Mouse (Mus musculus) spleen, adult 2 months (tissue): ENCODE data around the gene Il6ra. TPM values are rescaled to one million over a fixed set of nuclear protein-coding genes. Genes with fewer than 3 reads are reported as not detected.

Experiments
- DNase-seq, 2 experiments: peaks; one replicate each; pipeline versions ENCODE4 v3.0.0 to v3.0.0-alpha.2; 2012 to 2021; ENCODE audit warnings: low spot score in 2 of 2, low read depth in 1 of 2
- H3K27ac ChIP-seq: fragments of 200-500 bp; 2 replicates; pipeline ENCODE4 v1.5.1; 2012; ENCODE audit warnings: low read length, inconsistent platforms; ENCODE audit not compliant: insufficient read depth
- H3K27me3 ChIP-seq: fragments of 200-500 bp; 2 replicates; pipeline ENCODE4 v1.6.1; 2012; ENCODE audit warnings: mild to moderate bottlenecking, moderate library complexity, low read length, inconsistent platforms; ENCODE audit not compliant: control insufficient read depth, insufficient read depth
- H3K36me3 ChIP-seq: fragments of 200-500 bp; 2 replicates; pipeline ENCODE4 v1.6.1; 2012; ENCODE audit warnings: mild to moderate bottlenecking, low read length, inconsistent platforms; ENCODE audit not compliant: control insufficient read depth, insufficient read depth
- H3K4me1 ChIP-seq: fragments of 200-500 bp; 2 replicates; pipeline ENCODE4 v1.6.1; 2011; ENCODE audit warnings: inconsistent platforms; ENCODE audit not compliant: control insufficient read depth, insufficient read depth, insufficient read length
- H3K4me3 ChIP-seq: fragments of 200-500 bp; 2 replicates; pipeline ENCODE4 v1.5.1; 2011; ENCODE audit warnings: mild to moderate bottlenecking, inconsistent platforms; ENCODE audit not compliant: insufficient read depth, insufficient read length; ENCODE audit errors: extremely low read depth
- CTCF ChIP-seq: fragments of 200-500 bp; IDR thresholded peaks from 2 replicates; pipeline ENCODE4 v1.5.1; 2011; ENCODE audit warnings: mild to moderate bottlenecking, inconsistent platforms; ENCODE audit not compliant: insufficient read depth, insufficient read length, insufficient replicate concordance; ENCODE audit errors: extremely low read depth
- POLR2A ChIP-seq: fragments of 200-500 bp; IDR thresholded peaks from 2 replicates; pipeline ENCODE4 v1.6.1; 2011; ENCODE audit warnings: low read depth, low read length, inconsistent platforms
- WGBS: fragments of 180-500 bp; shearing (Covaris S2); methylation state at CpG from one replicate; pipeline ENCODE4 v1.1.7; 2018; 5-methylcytosine and 5-hydroxymethylcytosine counted together
- polyA plus RNA-seq: library from polyadenylated mRNA; depleted of rRNA; stranded (reverse); fragments of >200 nt; gene quantifications from 2 replicates; pipeline ENCODE4 v1.2.3, GENCODE M21; 2012

The Il6ra gene
- polyA plus RNA-seq, 1 experiment, result 21.4 TPM

DNA sequence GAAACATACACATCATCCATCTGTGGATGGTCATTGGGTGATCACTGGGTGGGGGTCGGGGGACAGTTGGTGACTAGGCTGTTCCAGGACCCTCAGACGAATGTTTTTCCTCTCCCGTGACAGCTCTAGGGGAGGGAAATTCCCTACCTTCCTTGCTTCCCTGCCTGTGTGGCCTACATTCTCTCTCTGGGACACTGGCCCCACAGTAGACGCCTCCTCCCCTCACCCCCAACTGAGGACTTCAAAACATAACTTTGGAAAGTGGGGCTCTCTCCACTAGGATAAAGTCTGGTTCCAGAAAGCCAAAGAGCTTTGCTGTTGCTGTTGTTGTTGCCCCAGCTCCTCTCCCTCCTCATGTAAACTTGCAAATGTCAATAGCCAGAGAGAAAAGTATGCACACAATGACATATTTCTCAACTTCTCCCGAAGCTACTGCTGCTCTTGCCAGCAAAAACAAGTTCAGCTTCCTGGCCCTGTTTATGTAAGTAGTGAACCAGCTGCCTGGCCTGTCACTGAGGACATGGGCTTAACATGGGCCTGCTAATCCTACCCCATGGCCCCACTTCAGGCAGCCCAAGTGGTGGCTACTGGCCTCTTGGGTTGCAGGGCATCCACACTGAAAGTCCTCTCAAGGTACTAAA, 14.0 kb downstream of the Il6ra start:
- Histone ChIP-seq H3K4me1 (peaks cover 13% of the 10 kb centered on the region; the same call in 1 of the 2 replicates), H3K27ac (peak overlapping the region; percentile 25; the same call in 1 of the 2 replicates), H3K27me3 (no peaks in the 10 kb centered on the region), H3K4me3 (no peak overlapping the region), H3K36me3 (no peaks in the 10 kb centered on the region)
- DNase-seq, result no peak
- 79% methylated on average over 5 of the region's 5 CpGs for WGBS
- no peak for TF ChIP-seq POLR2A
- TF ChIP-seq CTCF, result no peak

DNA sequence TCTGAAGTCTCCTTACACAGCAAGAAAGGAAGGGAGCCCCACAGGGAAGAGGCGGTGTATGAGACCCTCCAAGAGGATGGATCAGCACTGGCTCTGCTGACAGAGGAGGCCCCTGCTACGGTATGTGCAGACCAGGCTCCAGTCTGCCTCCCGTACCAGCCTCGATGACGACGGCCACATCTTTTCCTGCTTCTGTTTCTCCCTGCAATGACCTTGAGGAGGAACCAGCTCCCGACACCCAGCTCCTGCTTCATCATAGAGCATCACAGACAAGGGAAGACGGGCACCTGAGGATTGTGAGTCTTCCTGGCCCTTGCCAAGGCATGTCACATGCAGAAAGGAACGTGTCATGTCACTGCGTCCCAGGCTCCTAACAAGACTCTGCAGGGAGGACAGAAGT, 15.0 kb downstream of the Il6ra start:
- no peak overlapping the region for H3K27ac ChIP-seq
- no peak for DNase-seq
- H3K4me1 ChIP-seq, result peaks cover 13% of the 10 kb centered on the region; the same call in 1 of the 2 replicates
- H3K4me3 ChIP-seq, result no peak overlapping the region
- TF ChIP-seq CTCF, result no peak
- no peak for TF ChIP-seq POLR2A
- no peaks in the 10 kb centered on the region for H3K36me3 ChIP-seq
- 88% methylated on average over 10 of the region's 10 CpGs for WGBS
- no peaks in the 10 kb centered on the region for H3K27me3 ChIP-seq

DNA sequence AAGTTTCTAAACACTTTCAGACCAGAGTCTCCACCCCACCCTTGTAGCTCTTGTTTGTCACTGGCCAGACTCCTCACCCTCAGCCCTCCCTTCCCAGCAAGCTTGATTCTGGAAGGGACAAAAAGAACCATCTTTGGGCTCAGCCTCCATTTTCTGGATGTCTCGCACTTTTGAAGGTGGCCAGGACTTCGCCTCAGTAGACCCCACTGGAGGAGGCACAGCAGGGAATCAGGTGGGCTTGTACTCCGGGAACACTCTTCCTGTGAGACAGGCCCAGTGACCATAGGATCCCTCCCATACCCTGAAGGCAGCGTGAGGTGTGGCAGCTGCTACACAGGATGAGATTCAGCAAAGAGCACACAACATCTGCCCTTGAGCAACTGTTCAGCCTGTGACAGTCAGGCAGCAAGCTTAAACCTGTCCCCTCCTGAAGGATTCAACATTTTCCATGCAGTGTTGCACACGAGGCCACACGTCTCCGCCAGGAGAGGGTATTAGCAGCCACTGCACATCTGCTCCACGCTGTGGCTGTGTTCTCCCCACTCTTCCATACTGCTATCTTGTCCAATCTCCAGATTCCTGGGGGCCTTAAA, 15.7 kb downstream of the Il6ra start:
- Histone ChIP-seq H3K27ac (peak overlapping the region; percentile 22; the same call in 1 of the 2 replicates), H3K27me3 (no peaks in the 10 kb centered on the region), H3K4me1 (peaks cover 13% of the 10 kb centered on the region; the same call in 1 of the 2 replicates), H3K4me3 (no peak overlapping the region), H3K36me3 (no peaks in the 10 kb centered on the region)
- DNase-seq, result no peak
- TF ChIP-seq CTCF, result no peak
- no peak for TF ChIP-seq POLR2A
- 91% methylated on average over 8 of the region's 8 CpGs for WGBS

DNA sequence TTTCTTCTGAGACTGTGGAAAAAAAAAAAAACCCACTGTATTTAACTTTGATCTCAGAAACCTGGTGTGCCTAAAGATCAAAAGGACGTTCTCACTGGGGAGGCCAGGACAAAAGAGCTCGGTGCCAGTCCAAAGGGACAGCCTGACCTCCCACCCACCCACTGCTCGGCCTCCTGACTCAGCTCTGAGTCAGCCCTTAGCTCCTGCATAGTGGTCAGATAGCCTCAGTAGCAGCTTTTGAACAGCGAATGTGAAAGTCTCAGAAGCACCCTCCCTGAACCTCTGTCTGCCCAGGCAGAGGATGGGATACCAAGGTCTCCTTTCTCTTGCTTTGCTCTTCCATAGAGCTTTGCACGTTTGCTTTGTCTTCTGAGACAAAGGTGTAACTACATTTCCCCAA, 16.4 kb downstream of the Il6ra start:
- no peak for TF ChIP-seq POLR2A
- no peak for TF ChIP-seq CTCF
- Histone ChIP-seq H3K4me3 (no peak overlapping the region), H3K36me3 (no peaks in the 10 kb centered on the region), H3K27me3 (no peaks in the 10 kb centered on the region), H3K27ac (peak overlapping the region; percentile 11; the same call in 1 of the 2 replicates), H3K4me1 (peaks cover 6% of the 10 kb centered on the region; the same call in 1 of the 2 replicates)
- no peak for DNase-seq
- WGBS, result 55% methylated on average over 5 of the region's 5 CpGs

DNA sequence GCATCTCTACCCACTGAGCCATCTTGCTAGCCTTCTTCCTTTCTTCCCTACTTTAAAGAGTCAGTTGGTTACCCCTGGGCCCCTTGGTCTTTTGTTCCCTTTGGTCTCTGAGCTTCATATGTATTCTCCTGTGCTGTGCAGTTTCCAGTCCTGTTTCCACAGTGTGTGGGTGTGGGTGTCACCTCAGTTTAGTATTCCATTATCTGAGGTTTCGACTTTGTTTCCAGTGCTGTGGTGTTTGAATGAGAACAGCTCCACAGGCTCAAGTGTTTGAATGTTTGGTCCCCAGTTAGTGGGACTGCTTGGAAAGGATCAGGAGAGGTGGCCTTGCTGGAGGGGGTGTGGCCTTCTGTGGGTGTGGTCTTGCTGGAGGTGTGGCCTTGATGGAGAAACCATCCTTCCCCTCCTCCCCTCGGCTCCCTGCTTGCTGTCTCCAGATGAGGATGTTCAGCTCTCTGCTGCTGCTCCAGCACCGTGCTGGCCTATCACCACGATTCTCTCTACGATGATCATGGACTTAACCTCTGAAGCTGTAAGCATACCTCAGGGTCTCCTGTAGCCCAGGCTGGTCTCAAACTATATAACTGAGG, 20.4 kb downstream of the Il6ra start:
- Histone ChIP-seq H3K27ac (no peak overlapping the region), H3K36me3 (peaks cover 3% of the 10 kb centered on the region; the same call in 1 of the 2 replicates), H3K4me1 (peaks cover 12% of the 10 kb centered on the region), H3K27me3 (no peaks in the 10 kb centered on the region), H3K4me3 (no peak overlapping the region)
- 82% methylated on average over 5 of the region's 5 CpGs for WGBS
- TF ChIP-seq CTCF, result no peak
- no peak for TF ChIP-seq POLR2A
- no peak for DNase-seq

DNA sequence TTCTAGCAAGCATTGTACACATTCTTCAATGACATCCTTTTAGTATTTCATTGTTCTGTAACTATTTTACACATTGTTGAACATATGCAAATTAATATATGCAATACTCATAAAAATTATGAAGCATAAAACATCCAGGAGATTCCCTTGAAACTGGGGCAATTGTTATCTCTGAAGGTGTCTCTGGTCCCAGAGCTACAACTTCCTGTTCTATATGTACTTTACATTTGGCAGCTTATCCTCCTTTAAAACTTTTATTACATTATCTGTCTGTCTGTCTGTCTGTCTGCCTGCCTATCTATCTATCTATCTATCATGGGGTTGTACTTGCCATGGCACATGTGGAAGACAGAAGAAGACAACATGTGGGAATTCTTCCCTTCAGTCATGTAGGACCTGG, 21.3 kb downstream of the Il6ra start:
- TF ChIP-seq POLR2A (no peak), CTCF (no peak)
- peaks cover 14% of the 10 kb centered on the region for H3K4me1 ChIP-seq
- no peak overlapping the region for H3K27ac ChIP-seq
- DNase-seq, result no peak
- H3K4me3 ChIP-seq, result no peak overlapping the region
- peaks cover 3% of the 10 kb centered on the region; the same call in 1 of the 2 replicates for H3K36me3 ChIP-seq
- H3K27me3 ChIP-seq, result no peaks in the 10 kb centered on the region

DNA sequence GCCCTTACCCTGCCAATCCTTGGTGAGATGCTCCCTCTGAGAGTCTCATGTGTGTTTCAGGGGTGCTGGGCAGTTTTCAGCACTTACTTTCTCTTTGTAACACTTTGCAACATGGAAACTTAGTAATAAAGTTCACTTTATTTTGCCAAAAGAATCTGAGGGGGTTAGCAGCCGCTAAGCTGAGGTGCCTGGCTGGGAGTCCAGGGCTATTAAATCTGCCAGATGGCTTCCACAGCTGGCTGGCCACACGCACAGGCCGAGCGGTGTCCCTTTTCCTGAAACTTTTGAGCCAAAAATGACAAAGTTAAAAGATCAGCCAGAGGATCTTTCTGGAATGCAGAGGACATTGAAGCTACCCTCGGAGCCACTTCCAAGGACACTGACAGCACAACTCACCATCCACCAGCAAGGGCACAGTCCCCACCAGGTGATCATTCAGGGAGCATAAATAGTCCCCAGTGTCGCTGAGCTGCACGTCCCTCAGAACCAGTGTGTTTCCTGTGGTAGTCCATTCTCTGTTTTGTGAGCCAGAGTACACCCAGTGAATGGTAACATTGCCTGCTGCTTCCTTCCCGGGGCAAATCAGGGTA, 23.1 kb downstream of the Il6ra start:
- Histone ChIP-seq H3K36me3 (peaks cover 6% of the 10 kb centered on the region), H3K27ac (no peak overlapping the region), H3K27me3 (no peaks in the 10 kb centered on the region), H3K4me3 (no peak overlapping the region), H3K4me1 (peaks cover 14% of the 10 kb centered on the region)
- DNase-seq, result no peak
- TF ChIP-seq CTCF (no peak), POLR2A (no peak)
- WGBS, result 49% methylated on average over 8 of the region's 8 CpGs
